Mouse (Mus musculus): ENCODE measurements around the gene Cops4.

Gene Cops4

DNA sequence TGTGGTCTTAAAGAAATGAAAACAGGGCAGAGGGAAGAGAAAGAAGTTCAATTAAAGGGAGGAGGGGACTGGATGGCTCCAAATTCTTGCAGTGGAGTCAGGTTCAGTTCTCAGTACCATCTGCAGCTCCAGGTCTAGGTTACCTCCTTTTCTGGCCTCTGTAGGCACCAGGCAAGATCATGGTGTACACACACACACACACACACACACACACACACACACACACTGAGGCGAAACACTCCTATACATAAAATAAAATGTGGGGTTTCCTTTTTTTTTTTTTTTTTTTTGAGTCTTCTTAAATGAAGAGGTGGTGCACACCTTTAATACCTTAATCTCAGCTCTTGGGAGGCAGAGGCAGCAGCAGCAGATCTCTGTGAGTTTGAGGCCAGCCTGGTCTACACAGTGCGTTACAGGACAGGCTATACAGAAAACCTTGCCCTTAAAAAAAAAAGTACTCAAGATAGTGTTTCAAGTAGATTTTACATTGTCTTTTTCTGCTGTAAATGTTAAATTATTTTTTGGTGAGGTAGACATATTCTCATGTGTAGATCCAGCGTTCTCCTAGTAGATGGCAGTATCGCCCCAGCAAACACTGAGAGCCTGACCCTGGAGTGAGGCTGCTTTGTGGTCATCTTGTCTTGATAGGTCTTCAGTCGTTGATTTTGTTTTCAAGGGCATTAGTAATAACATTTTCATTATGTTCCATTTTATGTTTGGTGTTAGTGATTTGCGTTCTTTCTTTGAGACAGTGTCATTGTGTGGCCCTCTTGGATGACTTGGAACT is 28.4 kb downstream of the Cops4 start:
- DNase-seq: no peak

GRCm38 (mm10) chr5:100548236-100548635 is 30.1 kb downstream of the Cops4 start:
- DNase-seq: no peak

DNA sequence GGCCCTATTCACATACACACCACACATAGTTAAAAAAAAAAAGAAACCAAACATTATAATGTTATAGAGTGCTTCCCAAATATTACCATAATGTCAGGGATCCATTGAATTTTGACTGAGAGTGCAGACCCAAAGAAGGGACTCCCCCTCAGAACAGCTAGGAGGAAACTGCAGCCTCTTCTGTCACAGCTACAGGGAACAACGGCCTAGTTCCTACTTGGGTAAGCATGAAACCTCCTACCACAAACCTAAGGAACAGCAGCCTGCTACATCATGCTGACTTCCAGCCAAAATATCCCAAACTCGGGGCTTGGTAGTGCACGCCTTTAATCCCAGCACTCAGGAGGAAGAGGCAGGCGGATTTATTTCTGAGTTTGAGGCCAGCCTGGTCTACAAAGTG is 31.2 kb downstream of the Cops4 start:
- no peak for DNase-seq

GRCm38 (mm10) chr5:100550151-100550550 is 32.0 kb downstream of the Cops4 start:
- no peak for DNase-seq

- DNase-seq: no peak
Observed at GRCm38 (mm10) chr5:100551952-100552351, 33.8 kb downstream of the Cops4 start.

- no peak for DNase-seq
Observed at GRCm38 (mm10) chr5:100553426-100553825, 35.3 kb downstream of the Cops4 start.

DNA sequence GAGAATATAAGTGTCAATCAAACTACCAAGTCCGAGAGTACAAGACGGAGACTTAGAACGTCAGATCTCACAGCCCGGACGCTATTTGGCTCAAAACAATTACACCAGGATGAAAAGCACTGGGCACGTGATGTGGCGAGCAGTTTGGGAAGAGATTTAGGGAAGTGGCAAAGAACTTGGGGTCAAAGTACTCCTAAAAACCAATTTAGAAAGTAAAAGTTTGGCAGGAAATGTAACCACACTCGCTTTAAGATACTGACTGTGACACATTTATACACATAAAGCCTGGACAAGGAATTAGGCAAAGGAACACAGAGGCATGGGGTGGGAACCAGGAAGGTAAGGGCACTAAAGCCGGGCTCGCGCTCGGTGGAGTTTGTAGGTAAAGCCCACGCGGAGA is 38.9 kb downstream of the Cops4 start:
- DNase-seq: no peak

GRCm38 (mm10) chr5:100557537-100557936 is 39.4 kb downstream of the Cops4 start:
- no peak for DNase-seq

- no peak for DNase-seq
Observed at GRCm38 (mm10) chr5:100558783-100559182, 40.7 kb downstream of the Cops4 start.

DNA sequence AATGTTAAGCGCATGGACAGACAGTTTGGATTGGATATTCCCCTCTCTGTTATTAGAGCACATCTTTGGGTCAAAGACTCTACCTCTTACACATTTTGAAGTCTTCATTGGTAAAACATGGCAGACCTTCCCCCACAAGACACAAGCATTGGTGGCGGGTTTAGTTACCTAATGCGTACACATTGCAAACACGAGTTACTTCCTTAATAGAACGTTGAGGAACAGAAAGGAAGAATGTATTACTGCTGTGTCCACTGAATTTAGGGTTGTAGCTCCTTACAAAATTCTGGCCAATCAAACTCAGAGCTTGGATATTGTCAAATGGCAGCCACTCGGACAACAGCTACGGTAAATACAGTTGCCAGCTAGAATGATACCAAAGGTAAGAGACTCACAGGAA is 41.2 kb downstream of the Cops4 start:
- no peak for DNase-seq

- no peak for DNase-seq
Observed at GRCm38 (mm10) chr5:100562702-100563101, 44.6 kb downstream of the Cops4 start.

DNA sequence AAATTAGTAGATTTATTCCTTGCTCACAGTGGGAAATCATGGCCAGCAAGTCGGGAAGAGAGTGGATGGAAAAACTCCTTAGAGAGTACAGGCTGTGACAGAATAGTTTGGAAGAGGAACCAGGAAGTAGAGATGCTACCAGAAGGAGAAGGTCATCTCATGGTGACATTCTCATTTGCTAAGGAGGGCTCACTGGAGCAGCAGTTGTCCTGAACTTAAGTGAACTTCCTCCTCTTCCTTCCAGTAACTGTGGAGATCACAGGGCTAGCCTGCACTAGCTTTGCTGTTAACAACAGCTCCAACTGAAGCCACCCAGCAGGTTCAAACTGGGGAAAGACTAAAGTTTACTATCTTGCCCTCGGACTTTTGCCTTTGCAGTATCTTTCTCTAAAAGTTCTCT is 48.7 kb downstream of the Cops4 start:
- no peak for DNase-seq

DNA sequence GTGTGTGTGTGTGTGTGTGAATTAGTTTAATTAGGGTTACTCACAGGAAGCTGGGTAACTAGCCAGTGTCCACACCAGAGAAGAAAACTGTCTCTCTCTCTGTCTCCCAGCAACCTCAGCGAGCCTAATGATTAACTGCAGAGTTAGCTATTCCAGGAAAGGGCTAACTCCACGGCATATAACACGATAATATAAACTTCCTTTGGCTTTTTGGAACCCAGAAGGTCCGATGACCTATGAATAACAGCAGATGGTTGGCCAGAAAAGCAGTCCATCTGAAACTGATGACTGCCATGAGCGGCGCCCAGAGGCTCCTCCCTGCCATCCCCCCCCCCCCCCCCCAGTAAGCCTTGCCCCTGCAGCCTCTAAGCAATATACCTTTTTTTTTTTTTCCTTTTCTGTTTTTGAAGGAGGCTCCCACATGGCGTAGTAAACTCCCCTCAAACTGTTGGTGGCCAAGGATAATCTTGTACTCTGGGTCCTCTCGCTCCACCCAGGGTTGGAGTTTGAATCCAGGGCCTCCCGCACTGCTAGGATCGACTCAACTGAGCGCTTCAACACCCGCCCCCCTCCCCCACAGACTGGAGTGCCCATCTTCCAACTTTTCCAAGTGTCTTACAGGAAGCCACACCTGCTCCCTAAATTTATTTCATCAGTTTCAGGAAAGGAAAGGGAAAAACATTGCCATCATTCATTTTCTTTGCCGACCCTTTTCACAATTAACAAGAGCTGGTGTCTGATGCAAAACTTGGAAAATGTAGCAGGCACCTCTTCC is 49.3 kb downstream of the Cops4 start:
- no peak for DNase-seq

GRCm38 (mm10) chr5:100568177-100568576 is 50.1 kb downstream of the Cops4 start:
- no peak for DNase-seq

- DNase-seq: no peak
Observed at GRCm38 (mm10) chr5:100568802-100569201, 50.7 kb downstream of the Cops4 start.

GRCm38 (mm10) chr5:100569250-100569934 is 51.3 kb downstream of the Cops4 start:
- DNase-seq: no peak

- no peak for DNase-seq
Observed at GRCm38 (mm10) chr5:100569997-100570595, 52.0 kb downstream of the Cops4 start.

DNA sequence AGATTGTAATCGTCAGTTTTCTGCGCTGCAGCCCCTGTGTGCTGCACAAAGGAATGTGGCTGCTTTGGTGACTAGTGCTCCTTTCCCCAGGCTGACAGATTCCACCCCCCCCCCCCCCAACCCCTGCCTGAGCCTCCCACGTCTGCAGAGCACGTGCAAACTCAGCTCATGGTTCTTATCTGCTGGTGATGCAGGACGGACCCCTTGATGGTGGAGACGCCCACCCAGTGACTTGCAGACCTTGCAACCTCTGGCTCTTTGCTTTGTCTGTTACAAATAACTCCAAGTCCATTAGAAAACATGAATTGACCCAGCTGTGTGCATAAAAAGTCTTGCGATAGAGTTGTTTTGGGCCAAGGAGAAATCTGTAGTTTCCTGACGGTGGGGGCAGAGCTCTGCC is 52.6 kb downstream of the Cops4 start:
- no peak for DNase-seq

- DNase-seq: no peak
Observed at GRCm38 (mm10) chr5:100572069-100572468, 54.0 kb downstream of the Cops4 start, which contains the start of gene Plac8. Plac8 (minus strand) TSS chr5:100572245.

- no peak for DNase-seq
Observed at GRCm38 (mm10) chr5:100573256-100573655, 55.1 kb downstream of the Cops4 start.

GRCm38 (mm10) chr5:100574771-100575170 is 56.7 kb downstream of the Cops4 start:
- DNase-seq: no peak

DNA sequence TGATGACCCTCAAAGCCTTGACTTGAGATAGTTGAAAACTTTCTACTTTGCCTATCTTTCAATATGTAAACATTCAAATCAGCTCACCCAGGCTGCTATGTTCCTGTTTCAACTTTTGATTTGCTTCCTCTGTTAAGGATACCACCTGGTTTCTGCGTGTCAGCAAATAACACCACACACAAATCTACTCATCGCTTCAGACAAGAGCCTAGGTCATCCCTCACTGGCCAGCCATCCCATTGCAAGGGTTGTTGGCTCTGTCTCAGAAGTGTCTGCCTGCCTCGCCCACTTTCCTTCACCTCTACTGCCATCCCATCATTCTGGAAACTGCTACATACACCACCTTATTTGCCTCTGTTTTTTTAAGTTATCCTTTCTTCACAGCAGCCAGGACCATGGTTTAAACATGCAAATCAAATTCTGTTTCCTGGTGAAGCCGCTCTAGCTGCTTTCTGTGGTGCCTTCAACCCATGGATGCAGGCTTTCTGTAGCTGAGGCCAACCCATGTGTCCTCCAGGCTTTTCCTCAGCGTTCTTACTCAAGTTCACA is 60.8 kb downstream of the Cops4 start:
- DNase-seq: no peak

Measured in lung, postnatal 14 days (tissue).